Mouse (Mus musculus): ENCODE measurements at regions not wholly inside any gene's neighbourhood (a gene's known extent, or its start where the extent isn't known, plus 50 kb on each side); places are given as distances from the start of the nearest gene placed in this dataset.
A peak's percentile ranks its signal among the peaks of the same experiment; 100 is the strongest.

GRCm38 (mm10) chr4:71218060-71218459, 539.7 kb downstream of the Gm11232 start:
- H3K4me3 ChIP-seq (replicated peaks; ENCODE audit: low read length) = no peak overlapping the region
- no peak overlapping the region for H3K27ac ChIP-seq
- no peak overlapping the region for H3K9ac ChIP-seq
- no peak overlapping the region for H3K4me2 ChIP-seq (replicated peaks)
- ATAC-seq (ENCODE audit: low FRiP score) (no peak), DNase-seq (ENCODE audit: low spot score) (no peak)
- H3K9me3 ChIP-seq (ENCODE audit: control insufficient read depth, low read length) = no peaks in the 10 kb centered on the region
- no peaks in the 10 kb centered on the region for H3K27me3 ChIP-seq (ENCODE audit: control insufficient read depth, insufficient read depth, low read length)
- H3K36me3 ChIP-seq (replicated peaks; ENCODE audit: control insufficient read depth, insufficient read depth) = no peaks in the 10 kb centered on the region
- 87% methylated on average over 3 of the region's 3 CpGs for WGBS
- H3K4me1 ChIP-seq (replicated peaks; ENCODE audit: control insufficient read depth, insufficient read depth, low read length) = no peaks in the 10 kb centered on the region

DNA sequence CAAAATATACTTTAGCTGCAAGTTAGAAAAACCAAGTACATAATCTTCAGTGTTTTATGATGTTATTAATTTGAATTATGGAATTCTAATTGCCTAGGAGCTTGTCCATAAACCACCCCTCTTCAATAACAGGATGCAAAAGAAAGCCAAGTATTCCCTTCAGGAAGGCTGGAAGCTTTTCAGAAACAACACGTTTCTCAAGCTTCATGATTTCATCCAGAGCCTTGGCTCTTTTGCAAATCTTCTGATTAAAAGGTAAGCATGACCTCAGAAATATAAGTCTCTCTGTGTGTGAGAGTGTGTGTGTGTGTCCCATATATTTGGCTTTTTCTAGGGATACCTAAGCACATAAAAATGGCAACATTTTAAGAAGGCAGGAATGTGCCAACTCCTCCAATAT, 570.0 kb downstream of the Gm11232 start:
- Histone ChIP-seq H3K36me3 (replicated peaks; ENCODE audit: control insufficient read depth, insufficient read depth) (no peaks in the 10 kb centered on the region), H3K27me3 (ENCODE audit: control insufficient read depth, insufficient read depth, low read length) (no peaks in the 10 kb centered on the region), H3K4me1 (replicated peaks; ENCODE audit: control insufficient read depth, insufficient read depth, low read length) (no peaks in the 10 kb centered on the region), H3K4me3 (replicated peaks; ENCODE audit: low read length) (no peak overlapping the region), H3K27ac (no peak overlapping the region), H3K9ac (no peak overlapping the region), H3K4me2 (replicated peaks) (no peak overlapping the region), H3K9me3 (ENCODE audit: control insufficient read depth, low read length) (no peaks in the 10 kb centered on the region)
- no peak for DNase-seq (ENCODE audit: low spot score)
- 70% methylated on average over 1 of the region's 1 CpGs for whole genome bisulfite sequencing
- no peak for ATAC-seq (ENCODE audit: low FRiP score)

DNA sequence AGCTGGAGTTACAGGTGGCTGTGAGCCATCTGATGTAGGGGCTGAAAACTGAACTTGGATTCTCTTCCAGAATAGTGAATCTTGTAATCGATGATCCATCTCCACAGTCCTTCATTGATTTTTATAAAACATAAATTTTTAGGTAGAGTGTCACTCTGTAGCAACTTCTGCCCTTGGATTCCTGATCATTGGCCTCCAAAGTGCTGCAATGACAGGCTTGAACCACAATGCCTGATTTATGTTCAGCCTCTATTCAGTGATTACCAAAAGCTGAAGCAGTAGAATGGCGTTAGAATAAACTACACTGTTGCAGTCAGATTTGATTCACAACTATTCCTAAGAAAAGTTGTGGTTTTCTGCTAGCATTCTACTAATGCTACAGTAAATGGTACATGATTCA, 580.1 kb downstream of the Gm11232 start:
- no peaks in the 10 kb centered on the region for H3K27me3 ChIP-seq (ENCODE audit: control insufficient read depth, insufficient read depth, low read length)
- 82% methylated on average over 2 of the region's 2 CpGs for WGBS
- no peak overlapping the region for H3K4me2 ChIP-seq (replicated peaks)
- no peaks in the 10 kb centered on the region for H3K36me3 ChIP-seq (replicated peaks; ENCODE audit: control insufficient read depth, insufficient read depth)
- no peak overlapping the region for H3K9ac ChIP-seq
- no peaks in the 10 kb centered on the region for H3K4me1 ChIP-seq (replicated peaks; ENCODE audit: control insufficient read depth, insufficient read depth, low read length)
- no peak for DNase-seq (ENCODE audit: low spot score)
- H3K27ac ChIP-seq = no peak overlapping the region
- H3K4me3 ChIP-seq (replicated peaks; ENCODE audit: low read length) = no peak overlapping the region
- no peak for ATAC-seq (ENCODE audit: low FRiP score)
- H3K9me3 ChIP-seq (ENCODE audit: control insufficient read depth, low read length) = no peaks in the 10 kb centered on the region

GRCm38 (mm10) chr4:71165802-71166201, 592.0 kb downstream of the Gm11232 start:
- DNase-seq (ENCODE audit: low spot score) (no peak), ATAC-seq (ENCODE audit: low FRiP score) (no peak)
- no peaks in the 10 kb centered on the region for H3K9me3 ChIP-seq (ENCODE audit: control insufficient read depth, low read length)
- no peak overlapping the region for H3K4me2 ChIP-seq (replicated peaks)
- no peaks in the 10 kb centered on the region for H3K4me1 ChIP-seq (replicated peaks; ENCODE audit: control insufficient read depth, insufficient read depth, low read length)
- no peak overlapping the region for H3K4me3 ChIP-seq (replicated peaks; ENCODE audit: low read length)
- no peak overlapping the region for H3K9ac ChIP-seq
- no peak overlapping the region for H3K27ac ChIP-seq
- no peaks in the 10 kb centered on the region for H3K36me3 ChIP-seq (replicated peaks; ENCODE audit: control insufficient read depth, insufficient read depth)
- H3K27me3 ChIP-seq (ENCODE audit: control insufficient read depth, insufficient read depth, low read length) = no peaks in the 10 kb centered on the region

DNA sequence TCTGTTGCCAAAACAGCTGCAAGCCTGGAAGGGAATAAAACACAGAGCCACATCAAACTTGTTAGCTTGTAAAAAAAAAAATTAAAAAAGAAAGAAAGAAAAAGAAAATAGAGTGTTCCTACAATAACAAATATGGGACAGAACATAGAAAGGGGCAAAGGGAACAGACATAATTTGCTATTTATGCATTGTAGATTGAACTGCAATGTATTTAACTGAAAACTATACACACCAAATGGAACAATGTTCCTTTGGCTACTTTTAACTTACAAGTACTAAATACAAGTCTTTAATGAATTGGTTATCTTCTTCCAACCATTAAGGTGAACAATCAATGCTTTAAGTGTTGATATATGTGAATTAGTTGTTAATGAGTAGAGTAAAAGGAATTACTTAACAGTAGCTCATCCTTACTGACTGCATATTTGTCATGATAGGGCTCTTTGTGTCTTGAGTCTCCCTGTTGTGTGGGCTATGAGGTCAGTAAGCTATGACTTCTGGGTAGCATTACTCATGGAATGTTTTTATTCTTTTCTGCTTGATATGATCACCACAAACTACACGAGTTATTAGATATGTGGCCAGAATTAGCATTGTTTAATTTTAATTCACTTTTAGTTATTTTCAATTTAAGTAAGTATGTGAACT, 597.0 kb upstream of the Megf9 start:
- H3K27ac ChIP-seq = no peak overlapping the region
- H3K36me3 ChIP-seq (replicated peaks; ENCODE audit: control insufficient read depth, insufficient read depth) = no peaks in the 10 kb centered on the region
- H3K9ac ChIP-seq = no peak overlapping the region
- no peak overlapping the region for H3K4me2 ChIP-seq (replicated peaks)
- no peak for ATAC-seq (ENCODE audit: low FRiP score)
- no peaks in the 10 kb centered on the region for H3K4me1 ChIP-seq (replicated peaks; ENCODE audit: control insufficient read depth, insufficient read depth, low read length)
- DNase-seq (ENCODE audit: low spot score) = no peak
- no peaks in the 10 kb centered on the region for H3K27me3 ChIP-seq (ENCODE audit: control insufficient read depth, insufficient read depth, low read length)
- no peaks in the 10 kb centered on the region for H3K9me3 ChIP-seq (ENCODE audit: control insufficient read depth, low read length)
- no peak overlapping the region for H3K4me3 ChIP-seq (replicated peaks; ENCODE audit: low read length)
- 38% methylated on average over 1 of the region's 1 CpGs for WGBS

DNA sequence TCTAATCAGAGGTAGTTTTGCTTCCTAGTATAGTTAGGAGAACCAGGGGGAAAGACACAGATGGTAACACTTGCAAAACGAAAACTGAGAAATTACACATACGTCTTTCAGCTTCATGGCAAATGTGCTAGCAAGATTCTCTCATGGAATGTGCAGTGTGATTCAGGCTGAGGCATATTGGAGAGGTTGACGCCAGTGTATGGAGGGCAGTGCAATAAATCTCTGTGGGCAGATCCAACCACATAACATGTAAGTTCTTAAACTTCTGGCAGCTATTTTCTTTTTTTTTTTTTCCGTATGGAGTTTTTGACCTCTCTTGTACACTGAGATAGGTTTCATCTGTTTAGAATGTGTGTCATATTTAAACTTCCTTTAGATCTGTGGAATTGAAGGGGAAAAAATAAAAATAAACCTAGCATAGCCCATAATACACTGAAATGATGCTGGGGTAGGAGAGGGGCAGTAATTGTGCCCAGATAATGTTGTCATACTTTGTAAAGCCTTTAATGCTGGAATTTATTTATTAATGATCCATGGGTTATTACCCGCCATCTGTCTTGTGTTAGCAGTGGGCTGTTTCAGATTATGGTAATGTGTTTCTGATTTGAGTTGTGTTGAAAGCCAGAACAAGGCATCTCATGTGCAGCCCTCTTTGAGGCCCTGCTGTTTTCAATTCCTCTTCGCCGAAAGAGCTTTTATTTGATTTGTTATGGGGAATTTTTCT, 596.3 kb upstream of the Megf9 start:
- Histone ChIP-seq H3K27me3 (ENCODE audit: control insufficient read depth, insufficient read depth, low read length) (no peaks in the 10 kb centered on the region), H3K4me1 (replicated peaks; ENCODE audit: control insufficient read depth, insufficient read depth, low read length) (no peaks in the 10 kb centered on the region), H3K27ac (no peak overlapping the region), H3K36me3 (replicated peaks; ENCODE audit: control insufficient read depth, insufficient read depth) (no peaks in the 10 kb centered on the region), H3K9me3 (ENCODE audit: control insufficient read depth, low read length) (no peaks in the 10 kb centered on the region), H3K9ac (no peak overlapping the region), H3K4me2 (replicated peaks) (no peak overlapping the region), H3K4me3 (replicated peaks; ENCODE audit: low read length) (no peak overlapping the region)
- peak; percentile 74; the same call in 1 of the 2 replicates for ATAC-seq (ENCODE audit: low FRiP score)
- peak; percentile 61 for DNase-seq (ENCODE audit: low spot score)
- 31% methylated on average over 7 of the region's 7 CpGs for WGBS

DNA sequence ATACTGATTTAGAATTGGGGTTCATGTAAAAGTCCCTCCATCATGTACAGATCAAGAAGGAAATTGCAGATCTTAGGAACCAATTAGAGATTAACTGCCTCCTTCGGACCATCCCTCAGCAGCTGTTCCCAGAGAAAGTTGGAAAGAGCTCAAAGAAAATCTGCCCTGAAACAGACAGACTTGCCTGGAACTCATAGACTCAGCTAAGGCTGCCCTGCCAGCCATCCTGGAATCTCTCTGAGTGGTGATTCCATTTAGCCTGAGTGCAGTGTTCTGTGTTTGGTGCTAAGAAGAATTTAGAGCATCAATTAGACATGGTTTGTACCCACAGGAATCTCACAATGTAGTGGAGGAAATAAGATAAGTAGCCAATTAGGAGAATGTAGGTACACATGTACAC, 594.5 kb upstream of the Megf9 start:
- 70% methylated on average over 1 of the region's 1 CpGs for WGBS
- peak; percentile 24 for DNase-seq (ENCODE audit: low spot score)

More for the DNA sequence above, 594.5 kb upstream of the Megf9 start:
- Histone ChIP-seq H3K9me3 (ENCODE audit: control insufficient read depth, low read length) (no peaks in the 10 kb centered on the region), H3K27ac (no peak overlapping the region), H3K4me3 (replicated peaks; ENCODE audit: low read length) (no peak overlapping the region), H3K4me1 (replicated peaks; ENCODE audit: control insufficient read depth, insufficient read depth, low read length) (no peaks in the 10 kb centered on the region), H3K9ac (no peak overlapping the region), H3K36me3 (replicated peaks; ENCODE audit: control insufficient read depth, insufficient read depth) (no peaks in the 10 kb centered on the region), H3K27me3 (ENCODE audit: control insufficient read depth, insufficient read depth, low read length) (no peaks in the 10 kb centered on the region), H3K4me2 (replicated peaks) (no peak overlapping the region)
- no peak for ATAC-seq (ENCODE audit: low FRiP score)

All from hindbrain, embryonic 14.5 days (tissue).